Mouse (Mus musculus) WW6 (cell line): Measurements from ENCODE around the gene Wbp2.

ENCODE experiments used
- DNase-seq: peaks from one replicate; pipeline ENCODE4 v3.0.0-alpha.2; 2013; ENCODE audit warnings: low read depth, low spot score

The Wbp2 gene

DNA sequence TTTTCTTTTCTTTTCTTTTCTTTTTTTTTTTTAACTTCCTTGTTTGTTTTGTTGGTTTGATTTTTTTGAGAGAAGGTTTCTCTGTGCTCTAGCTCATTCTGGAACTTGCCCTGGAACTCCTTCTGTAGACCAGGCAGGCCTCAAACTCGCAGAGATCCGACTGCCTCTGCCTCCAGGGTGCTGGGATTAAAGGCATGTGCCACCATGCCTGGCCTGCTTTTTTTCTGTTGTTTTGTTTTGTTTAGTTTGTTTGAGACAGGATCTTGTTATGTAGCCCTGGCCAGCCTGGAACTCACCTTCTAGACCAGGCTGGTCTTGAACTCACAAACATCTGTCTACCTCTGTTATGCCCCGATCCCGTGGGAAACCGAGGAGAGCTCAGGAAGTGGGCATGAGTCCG, 2.8 kb upstream of the Wbp2 start:
- no peak for DNase-seq

DNA sequence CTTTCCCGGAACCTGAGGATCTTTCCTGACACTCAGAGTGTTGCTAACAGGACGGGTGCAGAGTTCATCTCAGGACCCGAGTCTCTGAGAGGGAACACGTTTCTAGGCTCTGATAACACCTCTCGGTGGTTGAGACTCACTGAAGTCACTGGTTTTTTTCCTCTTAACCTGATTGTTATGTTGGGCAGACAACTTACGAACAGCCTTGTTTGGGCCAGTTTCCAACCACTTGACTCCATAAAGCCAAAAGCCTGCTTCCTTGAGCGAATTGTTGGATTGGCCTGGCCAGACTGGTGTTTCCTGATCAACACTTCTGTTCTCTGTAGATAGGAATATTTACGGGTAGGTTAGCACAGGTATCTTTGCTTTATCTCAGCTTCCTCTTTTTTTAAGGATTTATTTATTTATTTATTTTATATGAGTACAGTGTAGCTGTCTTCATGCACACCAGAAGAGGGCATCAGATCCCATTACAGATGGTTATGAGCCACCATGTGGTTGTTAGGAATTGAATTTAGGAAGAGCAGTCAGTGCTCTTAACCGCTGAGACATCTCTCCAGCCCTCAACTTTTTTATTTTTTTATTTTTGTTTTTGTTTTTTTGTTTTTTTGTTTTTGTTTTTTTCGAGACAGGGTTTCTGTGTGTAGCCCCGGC, 2.1 kb upstream of the Wbp2 start:
- DNase-seq: no peak

DNA sequence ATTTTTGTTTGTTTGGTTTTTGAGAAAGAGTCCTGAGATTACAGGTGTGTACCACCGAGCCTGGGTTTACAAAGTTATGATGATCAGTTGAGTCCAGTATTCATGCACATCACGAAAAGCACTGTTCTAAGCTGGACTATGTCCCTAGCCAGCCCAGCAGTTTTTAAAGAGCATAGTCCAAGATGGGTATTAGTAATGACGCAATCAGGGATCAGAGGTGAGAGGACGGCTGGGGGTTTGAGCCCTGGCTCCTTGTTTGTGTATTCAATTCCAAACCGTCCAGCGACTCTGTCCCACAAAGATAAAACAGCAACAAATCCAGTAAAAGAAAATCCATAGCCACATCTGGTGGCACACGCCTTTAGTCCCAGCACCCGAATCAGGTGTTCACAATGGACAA, 1.4 kb upstream of the Wbp2 start:
- DNase-seq: no peak

DNA sequence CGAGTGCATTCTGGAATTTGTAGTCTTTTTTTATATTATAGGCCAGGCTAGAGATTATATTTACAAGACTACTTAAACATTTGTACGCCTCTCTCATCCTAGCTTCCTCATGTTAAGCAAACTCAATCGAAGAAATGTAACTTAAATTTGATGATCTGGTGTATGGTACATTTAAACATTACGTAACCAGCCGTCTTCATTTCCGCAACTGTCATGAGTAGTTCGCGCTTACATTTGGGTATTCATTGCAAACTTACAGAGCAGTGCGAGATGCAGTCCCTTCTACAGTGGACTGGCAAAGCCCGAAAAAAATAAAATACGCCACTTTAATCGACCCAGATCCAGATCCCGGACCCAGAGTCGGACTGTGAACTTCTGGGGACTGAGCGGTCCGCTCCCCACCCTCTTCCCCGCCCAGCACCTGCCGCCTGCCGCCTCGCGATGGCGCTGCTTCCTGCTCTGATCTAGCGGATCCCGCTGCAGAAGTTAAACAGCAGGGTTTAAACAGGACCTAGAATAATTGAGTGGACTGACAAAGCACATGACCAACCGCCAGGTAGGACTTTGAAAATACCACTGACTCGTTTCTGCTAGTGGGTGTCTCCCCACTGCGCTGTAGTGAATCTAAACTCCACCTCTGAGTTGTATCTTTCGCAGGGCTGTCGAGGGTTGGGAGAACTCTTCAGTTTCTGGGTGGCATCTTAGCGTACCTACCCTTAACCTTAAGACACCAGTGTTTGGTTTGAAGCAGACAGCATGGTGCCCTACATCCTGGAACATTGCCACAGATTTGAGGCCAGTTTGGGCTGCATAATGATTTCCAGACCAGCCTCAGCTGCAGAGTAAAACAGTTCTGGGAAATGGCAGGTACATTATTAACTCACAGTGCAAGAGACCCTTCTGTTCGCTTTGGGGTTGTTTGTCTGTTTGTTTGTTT, 667 bp upstream of the Wbp2 start:
- DNase-seq: peak; percentile 80

DNA sequence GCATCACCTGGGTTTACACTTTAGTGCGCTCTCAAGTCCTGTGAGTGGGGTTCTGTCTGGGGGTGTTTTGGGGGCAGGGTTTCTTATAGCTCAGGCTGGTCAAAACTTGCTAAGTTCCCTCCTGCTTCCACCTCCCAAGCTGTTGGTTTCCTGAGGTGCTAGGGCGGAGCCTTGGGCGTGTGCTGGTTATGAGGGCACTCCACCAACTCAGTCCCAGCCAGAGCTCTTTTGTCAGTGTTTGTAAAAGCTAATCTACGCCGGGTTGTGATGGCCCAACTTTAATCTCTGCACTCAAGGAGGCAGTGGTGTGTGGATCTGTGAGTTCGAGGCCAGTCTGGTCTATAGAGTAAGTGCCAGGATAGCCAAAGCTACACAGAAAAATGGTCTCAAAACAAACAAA, 2.6 kb downstream of the Wbp2 start:
- no peak for DNase-seq

DNA sequence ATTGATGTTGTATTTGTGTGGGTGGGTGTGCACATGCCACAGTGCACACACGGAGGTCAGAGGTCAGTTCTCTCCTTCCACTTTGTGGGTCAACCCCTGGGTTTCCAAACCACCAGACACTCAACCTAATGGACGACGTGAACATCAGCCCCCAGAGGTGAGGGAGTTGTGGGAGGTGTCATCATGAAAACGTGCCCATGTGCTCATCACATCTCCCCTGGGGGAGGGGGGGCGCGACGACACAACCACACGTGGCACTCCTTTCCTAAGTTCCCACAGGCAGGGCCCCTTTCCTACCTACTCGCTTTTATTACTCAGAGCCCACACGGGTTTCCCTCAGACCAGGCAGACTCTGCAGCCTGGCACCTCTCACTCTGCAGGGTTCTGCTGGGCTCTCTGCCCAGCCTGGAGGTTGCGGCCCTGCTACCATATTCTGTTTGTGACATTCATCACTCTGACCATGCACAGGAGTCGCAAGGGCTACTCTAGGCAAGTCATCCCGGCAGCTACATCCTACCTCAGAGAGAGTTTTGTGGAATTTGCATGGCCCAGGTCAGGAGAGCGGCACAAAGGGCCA, 3.6 kb downstream of the Wbp2 start:
- no peak for DNase-seq

DNA sequence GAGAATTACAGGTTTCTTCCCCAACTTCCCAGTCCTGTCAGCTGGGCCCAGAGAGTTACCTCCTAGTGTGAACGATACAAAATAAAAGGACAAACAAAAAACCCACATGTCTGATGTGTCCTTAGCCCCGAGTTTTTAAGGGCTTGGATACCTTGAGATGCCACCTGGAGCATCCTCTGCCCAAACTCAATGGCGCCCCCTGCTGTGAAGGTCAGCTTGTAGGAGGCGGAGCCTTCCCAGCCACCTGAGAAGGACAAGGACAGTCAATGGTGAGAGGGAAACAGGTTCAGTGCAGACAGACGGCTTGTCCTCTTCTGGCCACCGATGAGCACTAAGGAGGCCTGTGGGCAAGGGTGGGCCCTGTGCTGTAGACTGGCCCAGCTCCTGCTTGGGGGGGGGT, 5.7 kb downstream of the Wbp2 start:
- DNase-seq: no peak

DNA sequence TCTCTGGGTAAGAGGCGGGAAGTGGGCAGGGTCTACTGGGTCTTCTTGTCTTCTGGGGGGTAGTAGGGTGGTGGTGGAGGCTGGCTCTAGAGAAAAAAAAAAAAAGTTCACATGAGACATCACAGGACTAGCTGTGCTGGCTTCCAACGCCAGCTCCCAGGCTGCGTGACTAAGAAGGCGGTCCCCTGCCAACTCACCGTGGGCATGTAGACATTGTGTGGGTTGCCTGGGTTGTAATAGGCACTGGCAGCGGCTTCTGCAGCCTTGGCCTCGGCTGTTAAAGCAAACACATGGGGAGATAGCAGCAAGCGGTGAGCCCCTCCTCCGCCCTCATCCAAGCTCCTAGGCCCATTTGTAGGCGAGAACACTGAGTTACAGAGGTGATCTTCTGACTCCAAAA, 7.3 kb downstream of the Wbp2 start:
- DNase-seq: no peak

DNA sequence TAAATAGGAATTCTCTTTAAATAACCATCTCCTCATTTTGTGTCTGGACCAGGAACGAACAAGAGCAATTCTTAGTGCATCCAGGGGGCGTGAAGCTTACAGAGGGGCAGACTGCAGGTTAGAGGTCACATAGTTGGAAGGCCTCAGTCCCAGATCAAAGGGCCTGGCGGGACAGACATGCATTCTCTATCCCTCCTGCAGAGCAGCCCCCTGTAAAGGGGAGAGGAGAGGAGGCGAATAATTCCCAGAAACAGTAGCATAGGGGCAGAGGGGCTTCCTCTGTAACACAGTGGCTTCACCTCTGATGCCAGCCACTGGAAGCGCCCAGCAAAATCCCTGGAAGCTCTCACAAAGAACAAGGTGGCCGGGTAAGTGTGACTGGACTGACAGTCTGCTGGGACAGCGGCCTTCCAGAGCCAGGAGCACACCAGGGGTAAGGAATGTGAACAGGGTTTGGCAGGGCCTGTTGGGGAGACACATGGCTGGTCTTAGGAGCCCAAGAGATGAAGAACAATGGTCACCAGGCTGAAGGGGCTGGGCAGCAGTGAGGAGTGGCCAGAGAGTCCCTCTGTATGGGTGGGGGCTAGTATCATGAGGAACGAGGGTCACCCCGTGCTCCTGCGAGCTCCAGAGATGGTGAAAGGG, 8.0 kb downstream of the Wbp2 start:
- no peak for DNase-seq

DNA sequence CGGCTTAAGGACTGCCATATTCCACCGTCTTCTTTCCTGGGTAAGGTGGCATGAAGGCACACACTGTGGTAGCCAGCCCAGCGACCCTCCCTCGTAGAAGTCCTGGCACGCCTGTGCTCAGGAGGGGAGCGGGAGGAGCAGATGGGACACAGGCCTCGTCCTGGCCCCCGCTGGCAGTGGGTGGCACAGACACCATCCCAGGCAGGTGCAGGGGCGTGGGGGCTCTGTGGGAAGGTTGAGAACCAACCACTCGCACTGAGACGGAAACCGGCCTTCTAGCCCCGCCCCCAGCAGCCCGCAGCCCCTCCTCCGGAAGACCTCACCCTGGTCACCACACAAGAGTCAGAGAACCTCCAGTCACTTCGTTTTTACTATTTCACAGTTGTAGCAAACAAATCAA, 8.6 kb downstream of the Wbp2 start:
- no peak for DNase-seq

DNA sequence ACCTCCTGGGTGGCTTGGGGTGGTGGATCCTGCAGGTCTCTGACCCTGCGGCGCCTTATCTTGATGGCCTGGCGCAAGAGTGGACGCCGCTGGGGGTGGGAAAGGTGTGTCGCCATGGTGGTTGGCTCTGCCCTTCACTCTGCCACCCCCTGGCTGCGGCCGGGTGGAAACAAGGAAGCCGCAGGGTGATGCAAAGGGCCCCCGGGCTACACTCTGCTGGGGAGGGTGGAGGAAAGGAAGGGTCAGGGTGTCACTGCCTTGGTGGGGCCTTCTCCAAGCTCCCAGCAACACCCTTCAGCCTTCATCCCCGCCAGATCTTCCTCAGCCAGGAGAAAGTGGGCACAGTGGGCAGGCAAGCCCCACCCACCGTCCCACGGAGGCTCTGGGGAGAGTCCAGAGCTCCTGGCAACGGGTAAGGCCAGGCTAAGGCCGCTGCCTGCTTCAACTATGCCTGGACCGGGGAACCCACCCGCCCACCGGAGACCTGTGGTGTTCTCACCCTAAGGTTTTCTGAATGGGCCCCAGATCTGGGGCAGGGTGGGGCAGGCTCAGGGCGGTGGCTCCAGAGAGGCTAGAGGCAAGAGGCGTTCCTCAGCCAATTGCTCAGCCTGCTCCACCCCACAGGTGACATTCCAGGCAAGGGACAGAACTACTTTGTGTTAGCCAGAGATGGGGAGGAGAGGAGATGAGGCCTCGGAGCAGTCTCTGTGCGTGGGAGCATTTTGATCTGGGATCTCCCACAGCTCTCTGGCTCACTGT, 9.2 kb downstream of the Wbp2 start, which contains the start of gene Unc13d:
Gene Unc13d (minus strand): TSS at position 516 of the 759 bp plus-strand sequence.
- no peak for DNase-seq

DNA sequence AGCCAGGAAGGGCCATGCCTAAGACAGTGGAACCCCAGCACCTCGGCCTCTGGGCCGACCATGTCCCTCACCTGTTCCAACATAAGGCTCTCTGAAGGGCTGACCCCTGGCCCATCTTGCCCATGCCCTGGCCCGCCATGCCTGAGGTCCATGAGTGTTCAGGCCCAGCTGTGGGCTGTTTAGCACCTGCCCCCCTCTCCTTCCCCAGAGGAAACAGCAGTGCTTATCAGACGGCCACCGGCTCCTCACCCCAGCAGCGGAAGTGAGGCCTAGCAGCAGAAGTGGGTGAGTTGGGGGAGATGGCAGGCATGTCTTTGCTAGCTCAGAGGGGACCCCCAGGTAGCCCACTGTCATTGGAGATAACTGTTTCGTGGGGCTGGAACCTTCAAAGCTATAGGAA, 10.0 kb downstream of the Wbp2 start:
- DNase-seq: no peak

DNA sequence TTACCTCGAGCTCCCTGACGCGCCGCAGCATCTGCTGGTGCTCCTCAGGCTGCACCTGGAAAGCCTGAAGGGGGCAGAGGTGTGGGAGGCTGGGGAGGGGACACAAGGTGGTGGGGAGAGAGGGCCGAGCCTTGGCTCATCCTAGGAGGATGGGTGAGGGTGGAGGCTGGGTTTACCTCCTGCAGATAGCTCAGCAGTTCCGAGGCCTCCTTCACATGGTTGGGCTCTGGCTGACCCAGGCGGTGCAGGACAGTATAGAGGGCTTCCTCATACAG, 10.6 kb downstream of the Wbp2 start:
- DNase-seq: no peak

DNA sequence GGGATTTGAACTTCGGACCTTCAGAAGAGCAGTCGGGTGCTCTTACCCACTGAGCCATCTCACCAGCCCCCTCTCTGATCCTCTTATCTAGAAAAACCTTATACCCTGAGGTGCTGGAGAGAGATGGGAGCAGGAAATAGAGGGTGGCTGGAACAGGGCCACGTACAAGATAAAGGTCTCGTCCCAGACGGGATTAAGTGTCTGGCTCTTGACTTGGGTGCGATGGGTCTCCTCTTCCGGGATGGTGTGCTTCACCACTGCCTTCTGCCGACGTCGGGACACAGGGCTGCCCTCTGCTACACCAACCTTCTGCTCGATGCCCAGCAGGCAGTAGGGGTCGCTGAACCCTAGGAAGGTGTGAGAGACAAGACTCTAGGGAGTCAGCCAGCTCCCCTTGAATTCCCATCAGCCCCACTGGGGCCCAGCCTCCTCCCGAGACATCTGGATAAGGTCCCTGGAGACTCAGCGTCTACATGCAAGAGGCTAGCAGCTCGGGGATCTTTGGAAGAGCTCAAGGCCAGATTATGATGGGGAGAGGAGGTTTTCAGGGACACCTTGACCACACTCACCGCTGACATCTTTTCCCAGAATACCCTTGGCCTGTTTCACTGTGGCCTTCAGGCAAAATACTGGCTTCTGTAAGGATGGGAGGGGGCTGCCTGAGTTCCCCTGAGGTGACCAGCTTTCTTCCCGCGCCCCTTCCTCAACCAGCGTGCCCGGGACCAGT, 11.1 kb downstream of the Wbp2 start:
- no peak for DNase-seq

DNA sequence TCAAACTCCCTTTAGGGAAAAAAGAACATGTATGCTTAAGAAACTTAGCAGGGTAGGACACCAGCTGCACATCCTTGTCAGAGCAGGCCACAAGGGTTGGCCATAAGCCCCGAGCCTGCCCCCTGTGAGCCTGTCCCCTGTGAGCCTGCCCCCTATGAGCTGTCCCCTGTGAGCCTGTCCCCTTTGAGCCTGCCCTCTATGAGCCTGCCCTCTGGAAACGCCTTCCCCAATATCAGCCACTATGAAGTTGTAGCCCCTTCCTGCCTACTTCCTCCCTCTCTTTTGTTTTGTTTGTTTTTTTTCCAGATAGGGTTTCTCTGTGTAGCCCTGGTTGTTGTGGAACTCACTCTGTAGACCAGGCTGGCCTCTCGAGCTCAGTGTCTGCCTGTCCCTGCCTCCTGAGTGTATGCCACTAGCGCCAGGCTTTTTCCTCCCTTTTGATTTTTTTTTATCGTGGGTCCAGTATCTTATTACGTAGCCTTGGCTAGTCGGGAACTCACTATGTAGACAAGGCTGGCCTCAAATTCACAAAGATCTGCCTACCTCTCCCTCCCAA, 12.3 kb downstream of the Wbp2 start:
- DNase-seq: no peak

DNA sequence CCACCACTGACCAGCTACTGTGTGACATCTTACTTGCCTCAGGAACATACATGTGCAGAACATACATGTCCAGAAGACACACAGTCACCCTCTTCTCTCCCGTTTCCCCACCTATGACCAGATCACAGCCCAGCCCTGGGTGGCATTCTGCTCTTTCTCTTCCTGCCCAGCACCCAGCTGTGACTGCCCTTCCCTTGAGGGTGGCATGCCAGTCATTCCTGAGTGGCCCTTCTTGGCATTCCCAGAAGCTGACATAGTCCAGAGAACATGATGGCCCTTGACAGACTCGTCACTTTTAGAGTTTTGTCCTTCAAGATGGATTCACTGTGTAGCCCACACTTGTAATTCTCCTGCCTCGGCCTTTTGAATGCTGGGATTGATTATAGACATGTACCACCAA, 14.2 kb downstream of the Wbp2 start:
- DNase-seq: no peak

DNA sequence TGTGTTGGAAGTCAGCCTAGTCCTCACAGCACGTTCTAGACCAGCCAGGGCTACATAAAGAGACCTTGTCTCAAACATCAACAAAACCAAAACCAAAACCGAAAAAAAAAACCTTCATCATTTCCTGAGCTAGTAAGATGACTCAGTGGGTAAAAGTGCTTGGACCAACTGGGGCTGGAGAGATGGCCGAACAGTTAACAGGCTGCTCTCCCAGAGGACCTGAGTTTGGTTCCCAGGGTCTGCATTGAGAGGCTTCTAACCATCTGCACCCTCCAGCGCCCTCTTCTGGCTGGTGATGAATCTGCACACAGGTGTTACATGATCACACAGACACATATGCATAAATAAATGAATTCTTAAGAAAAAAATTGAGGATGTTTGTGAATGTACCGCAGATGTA, 15.3 kb downstream of the Wbp2 start:
- DNase-seq: peak; percentile 61

DNA sequence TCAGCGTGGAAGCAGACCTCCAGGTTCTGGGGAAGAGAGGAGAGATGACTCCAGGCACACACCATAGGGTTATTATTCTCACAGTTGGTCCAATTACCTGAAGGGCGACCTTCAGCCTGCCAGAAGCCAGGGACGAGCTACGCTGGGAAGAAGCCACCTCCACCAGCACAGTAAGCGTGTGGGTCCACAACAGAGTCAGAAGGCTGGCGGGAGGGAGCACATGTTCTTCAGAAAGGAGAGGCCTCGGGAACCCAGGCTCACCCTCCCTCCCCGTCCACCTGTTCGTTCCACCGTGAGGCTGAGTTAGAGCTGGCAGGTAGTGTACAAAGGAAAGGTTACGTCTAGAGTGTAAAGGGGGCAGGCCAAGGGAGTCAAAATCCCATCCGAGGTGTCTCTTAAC, 21.4 kb downstream of the Wbp2 start:
- DNase-seq: no peak

DNA sequence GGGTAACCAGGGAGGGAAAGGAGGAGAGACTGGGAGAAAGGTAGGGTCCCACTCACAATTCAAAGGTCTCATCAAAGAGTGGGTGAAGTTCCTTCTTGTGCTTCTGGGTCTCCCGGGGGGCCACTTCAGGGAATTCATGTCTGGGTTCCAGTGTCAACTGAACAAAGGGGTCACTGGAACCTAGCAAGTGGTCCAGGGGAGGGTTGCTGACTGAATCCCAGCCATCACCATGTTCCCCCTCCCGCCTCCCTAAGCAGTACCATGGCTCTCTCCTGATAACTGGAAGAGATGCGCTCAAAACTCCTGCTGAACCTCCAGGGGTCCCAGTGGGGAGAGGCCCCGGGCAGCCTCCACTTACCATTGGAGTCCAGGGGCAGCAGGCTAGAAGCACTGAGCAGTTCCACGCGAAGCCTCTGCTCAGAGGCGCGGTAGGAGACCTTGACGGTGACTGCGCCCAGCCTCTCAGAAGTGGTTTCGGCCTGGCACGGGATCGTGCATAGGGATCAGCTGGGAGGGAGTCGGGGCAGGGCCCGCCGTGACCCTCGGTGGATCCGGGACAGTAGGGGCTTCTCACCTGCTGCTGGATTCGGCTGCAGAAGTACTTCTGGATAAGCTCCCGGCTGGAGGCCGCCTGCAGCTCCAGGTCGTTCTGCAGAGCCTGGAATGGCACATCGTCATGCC, 22.5 kb downstream of the Wbp2 start:
- no peak for DNase-seq

DNA sequence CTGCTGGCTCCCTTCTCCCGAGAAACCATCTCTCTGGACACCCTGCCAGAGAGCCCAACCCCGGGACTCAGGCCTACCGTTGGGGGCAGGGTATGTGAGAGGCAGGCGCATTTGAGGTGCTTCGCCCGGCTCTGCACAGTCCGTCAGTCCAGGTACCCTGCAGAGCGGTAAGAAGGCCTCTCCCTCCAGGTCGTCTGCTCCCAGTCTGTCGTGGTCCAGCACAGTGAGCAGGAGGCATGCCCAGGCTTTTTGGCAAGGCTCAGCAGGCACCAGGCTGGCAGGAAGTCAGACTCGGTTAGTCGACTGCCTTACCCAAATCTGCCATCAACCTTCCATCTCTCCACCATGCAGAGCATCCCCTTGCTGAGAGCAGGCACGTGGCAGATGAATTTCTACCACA, 23.2 kb downstream of the Wbp2 start:
- DNase-seq: no peak
